Mouse (Mus musculus): ENCODE measurements at regions not wholly inside any gene's neighbourhood (a gene's known extent, or its start where the extent isn't known, plus 50 kb on each side); places are given as distances from the start of the nearest gene placed in this dataset.
A peak's percentile ranks its signal among the peaks of the same experiment; 100 is the strongest.

- DNase-seq, result peak; percentile 53 to 61
Observed at GRCm38 (mm10) chrX:7474831-7475230, 98.6 kb upstream of the Foxp3 start.

- peak; percentile 56 to 71 for DNase-seq
Observed at GRCm38 (mm10) chrX:7473814-7474213, 98.2 kb upstream of the Usp27x start.

GRCm38 (mm10) chrX:7469801-7470200 lies 94.2 kb upstream of the Usp27x start:
- DNase-seq, result no peak

- no peak for DNase-seq
Observed at GRCm38 (mm10) chrX:7467985-7468384, 92.4 kb upstream of the Usp27x start.

- DNase-seq, result no peak
Observed at GRCm38 (mm10) chrX:7456851-7457250, 81.2 kb upstream of the Usp27x start.

- no peak for DNase-seq
Observed at GRCm38 (mm10) chrX:7445035-7445434, 69.4 kb upstream of the Usp27x start.

- no peak for DNase-seq
Observed at GRCm38 (mm10) chrX:7444583-7444982, 69.0 kb upstream of the Usp27x start.

- DNase-seq, result no peak
Observed at GRCm38 (mm10) chrX:7443996-7444421, 68.4 kb upstream of the Usp27x start.

- DNase-seq, result no peak
Observed at GRCm38 (mm10) chrX:7435375-7436042, 59.9 kb upstream of the Usp27x start.

GRCm38 (mm10) chrX:7434268-7434667 lies 58.6 kb upstream of the Usp27x start:
- DNase-seq, result no peak

GRCm38 (mm10) chrX:7430456-7430855 lies 54.8 kb upstream of the Usp27x start:
- DNase-seq, result no peak

GRCm38 (mm10) chrX:7429524-7429865 lies 53.9 kb upstream of the Usp27x start:
- DNase-seq, result no peak

GRCm38 (mm10) chrX:7428621-7429523 lies 53.2 kb upstream of the Usp27x start:
- DNase-seq, result no peak
